Mouse (Mus musculus) C2C12 (cell line): Measurements from ENCODE around the gene Mars2.

ENCODE experiments used
- CEBPB ChIP-seq: IDR thresholded peaks from one replicate; pipeline ENCODE4 v1.6.1; 2011; ENCODE audit warnings: low read depth, mild to moderate bottlenecking, control low read depth, moderate library complexity
- CTCF ChIP-seq: IDR thresholded peaks from one replicate; pipeline ENCODE4 v1.5.1; 2011; ENCODE audit not compliant: control insufficient read depth, insufficient read depth, insufficient read length
- MAX ChIP-seq: IDR thresholded peaks from one replicate; pipeline ENCODE4 v1.6.1; 2011; ENCODE audit warnings: mild to moderate bottlenecking, control low read depth
- MYOD1 ChIP-seq: IDR thresholded peaks from one replicate; pipeline ENCODE4 v1.6.1; 2011; ENCODE audit warnings: low read depth; ENCODE audit not compliant: control insufficient read depth, insufficient read length
- MYOG ChIP-seq: IDR thresholded peaks from one replicate; pipeline ENCODE4 v1.6.1; 2011; ENCODE audit not compliant: control insufficient read depth, insufficient read length; ENCODE audit errors: extremely low read depth
- USF1 ChIP-seq: IDR thresholded peaks from one replicate; pipeline ENCODE4 v1.6.1; 2011; ENCODE audit warnings: low read depth, mild to moderate bottlenecking, control low read depth, moderate library complexity

GRCm38 (mm10) chr1:55213475-55213874 is 23.5 kb upstream of the Mars2 start:
- TF ChIP-seq CTCF (no peak), MAX (no peak), CEBPB (no peak), MYOG (no peak), USF1 (no peak), MYOD1 (no peak)
